9 mouse cellular contexts compared by ENCODE assay signal in genomic region chr12:27341130-27341870, GRCm38 (mm10). TPM values are rescaled to one million over a fixed set of nuclear protein-coding genes. Genes with fewer than 3 reads are reported as not detected.
A peak's percentile ranks its signal among the peaks of the same experiment; 100 is the strongest.
DNase-seq lines count a peak whose midpoint lies in the region; ATAC-seq and TF ChIP-seq lines count a peak whose summit lies in the region.
"Had no signal": no experiment of that assay in that cellular context is flagged by ENCODE, and none has a peak within 500 bp of the region (broad histone marks: within the 10 kb centered on the region; RNA-seq: fewer than 3 reads in every experiment).

No protein-coding gene starts in this region.

- no peak for TF ChIP-seq CTCF in lung, postnatal 0 days (IDR thresholded peaks at IDR 0.05)

- peak; percentile 81 for DNase-seq in heart, adult 11 months
- DNase-seq in heart, postnatal 25 days (ENCODE audit: low spot score) = no peak
- peak; percentile 69 for DNase-seq in embryonic facial prominence, embryonic 11.5 days (ENCODE audit: low spot score)
- DNase-seq in heart, postnatal 10 days = peak; percentile 30 to 36
- DNase-seq in layer of hippocampus, postnatal 10 days (ENCODE audit: low spot score in 2 of 2) = peak; percentile 63 to 75
- peak; percentile 38 for DNase-seq in lung, postnatal 0 days (ENCODE audit: low spot score)
- DNase-seq in right cerebral cortex, adult 2 months (ENCODE audit: low spot score in 2 of 2) = peak; percentile 59 to 72
- no peak for DNase-seq in thymus, postnatal 10 days (ENCODE audit: low spot score in 2 of 2)

- H3K4me2 ChIP-seq in embryonic facial prominence, embryonic 11.5 days (ENCODE audit: low read depth, low read length) = peak overlapping the region; percentile 10
- peak overlapping the region; percentile 96 for H3K4me2 ChIP-seq in lung, postnatal 0 days (replicated peaks; ENCODE audit: low read depth, low read length)

- no peak for TF ChIP-seq EP300 in lung, postnatal 0 days (IDR thresholded peaks at IDR 0.05)

- no peaks in the 10 kb centered on the region for H3K9me3 ChIP-seq in embryonic facial prominence, embryonic 11.5 days (replicated peaks; ENCODE audit: control insufficient read depth, low read length)
- H3K9me3 ChIP-seq in lung, postnatal 0 days (ENCODE audit: low read length) = no peaks in the 10 kb centered on the region

- H3K27ac ChIP-seq in embryonic facial prominence, embryonic 11.5 days (replicated peaks; ENCODE audit: low read depth, low read length) = peak overlapping the region; percentile 97
- peak overlapping the region; percentile 35; the same call in 1 of the 2 replicates for H3K27ac ChIP-seq in lung, postnatal 0 days (ENCODE audit: low read length)

- intact Hi-C loops in heart, postnatal 25 days (cut with DNase I) = loop anchor here (5.0 to 10.0 kb wide), 2 partner anchors 234 to 1091 kb away; no protein-coding TSS in a partner anchor
- intact Hi-C loops in heart, postnatal 10 days (cut with DNase I) = loop anchor here (5.0 to 10.0 kb wide), 3 partner anchors 161 to 806 kb away; no protein-coding TSS in a partner anchor

- no peaks in the 10 kb centered on the region for H3K36me3 ChIP-seq in embryonic facial prominence, embryonic 11.5 days (replicated peaks; ENCODE audit: control insufficient read depth, insufficient read depth, low read depth, low read length)
- no peaks in the 10 kb centered on the region for H3K36me3 ChIP-seq in lung, postnatal 0 days (ENCODE audit: insufficient read depth, low read length)

- ATAC-seq in embryonic facial prominence, embryonic 11.5 days (replicated peaks; ENCODE audit: insufficient number of reproducible peaks, low FRiP score, low TSS enrichment, low read depth) = no peak
- no peak for ATAC-seq in lung, postnatal 0 days

- peak overlapping the region; percentile 89 for H3K9ac ChIP-seq in embryonic facial prominence, embryonic 11.5 days (replicated peaks; ENCODE audit: low read length)
- peak overlapping the region; percentile 41 for H3K9ac ChIP-seq in lung, postnatal 0 days (replicated peaks; ENCODE audit: low read depth)

- H3K4me3 ChIP-seq in embryonic facial prominence, embryonic 11.5 days (ENCODE audit: low read depth, low read length) = peak overlapping the region; percentile 68
- peak overlapping the region; percentile 67 for H3K4me3 ChIP-seq in lung, postnatal 0 days (ENCODE audit: low read depth, low read length)

- WGBS in embryonic facial prominence, embryonic 11.5 days = under 1% methylated on average over 69 of the region's 80 CpGs
- under 1% methylated on average over 72 of the region's 80 CpGs for WGBS in lung, postnatal 0 days

- H3K27me3 ChIP-seq in embryonic facial prominence, embryonic 11.5 days (ENCODE audit: control insufficient read depth, insufficient read depth, low read length) = no peaks in the 10 kb centered on the region
- no peaks in the 10 kb centered on the region for H3K27me3 ChIP-seq in lung, postnatal 0 days (replicated peaks; ENCODE audit: insufficient read depth, low read length)

- no peaks in the 10 kb centered on the region for H3K4me1 ChIP-seq in embryonic facial prominence, embryonic 11.5 days (ENCODE audit: control insufficient read depth, insufficient read depth, low read length)
- no peaks in the 10 kb centered on the region for H3K4me1 ChIP-seq in lung, postnatal 0 days (ENCODE audit: insufficient read depth, low read depth, low read length)

RNA-seq across cellular contexts. Expression of gene Sox11, which starts 1.1 kb away (rescaled TPM):
- under 1 TPM; 0.20 to 0.21 TPM for total RNA-seq in heart, postnatal 25 days (2021)
- polyA plus RNA-seq in embryonic facial prominence, embryonic 11.5 days (2014; fragmentation: Nextera tagmentation; extraction: Ambion mirVana) = 444 and 508 TPM in 2 replicates
- 1 to 10 TPM; 2.3 TPM for total RNA-seq in heart, postnatal 10 days (2021)
- 10 to 100 TPM; 68.2 to 72.6 TPM for total RNA-seq in layer of hippocampus, postnatal 10 days (2021)
- polyA plus RNA-seq in lung, postnatal 0 days (2015; fragmentation: Nextera tagmentation; extraction: Ambion mirVana) = 9.2 and 11.3 TPM in 2 replicates
- total RNA-seq: MEL had no signal

Comparison
In these comparisons a context has a peak if more than half of its experiments do, and no peak if none do; other contexts are left out.
1. DNase-seq: peak in heart, adult 11 months (single experiment), embryonic facial prominence, embryonic 11.5 days (single experiment), heart, postnatal 10 days (2 of 2), layer of hippocampus, postnatal 10 days (2 of 2), lung, postnatal 0 days (single experiment) and right cerebral cortex, adult 2 months (2 of 2); none in heart, postnatal 25 days (single experiment) and thymus, postnatal 10 days (0 of 2).
2. RNA of gene Sox11, which starts 1.1 kb away (total RNA-seq): 68.2 to 72.6 TPM in layer of hippocampus, postnatal 10 days; 2.3 TPM in heart, postnatal 10 days and 0.20 to 0.21 TPM in heart, postnatal 25 days; every median in the first group is over 10 times any median in the second.